Mouse (Mus musculus): ENCODE measurements around the gene Glis1. TPM values are rescaled to one million over a fixed set of nuclear protein-coding genes. Genes with fewer than 3 reads are reported as not detected.

Gene Glis1
- total and polyA plus RNA-seq, 3 experiments, result 0.16 to 0.38 (median 0.20) TPM

DNA sequence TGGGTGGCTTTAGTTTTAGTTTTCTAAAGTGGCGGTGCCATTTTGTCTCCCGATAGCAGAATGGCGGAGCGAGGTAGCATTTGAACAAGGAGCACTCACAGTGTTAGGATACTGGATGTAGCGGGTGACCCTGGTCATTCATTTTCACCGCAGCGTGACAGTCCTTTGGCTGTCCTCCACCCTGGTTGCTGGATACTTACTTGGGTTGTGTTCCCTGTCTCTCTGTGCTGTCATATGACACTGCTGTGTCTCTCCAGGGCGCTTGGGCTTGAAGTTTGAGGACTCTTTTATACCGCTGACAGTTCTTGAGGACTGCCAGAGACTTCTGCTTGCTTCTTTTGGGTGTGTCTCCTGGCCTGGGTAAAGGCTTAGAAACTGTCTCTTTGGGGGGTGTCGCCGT lies 80.6 kb downstream of the Glis1 start:
- ATAC-seq (ENCODE audit: extremely low read depth, insufficient number of reproducible peaks, low FRiP score, poor library complexity, severe bottlenecking) (no peak), DNase-seq (ENCODE audit: low spot score) (no peak)
- Histone ChIP-seq H3K9me3 (replicated peaks) (no peaks in the 10 kb centered on the region), H3K4me1 (ENCODE audit: insufficient read depth, low read depth, low read length) (no peaks in the 10 kb centered on the region), H3K27me3 (ENCODE audit: insufficient read depth, low read length) (peaks cover 3% of the 10 kb centered on the region; the same call in 1 of the 2 replicates), H3K36me3 (replicated peaks) (no peaks in the 10 kb centered on the region), H3K4me3 (ENCODE audit: low read depth, low read length) (no peak overlapping the region)
- TF ChIP-seq GATA1 (IDR thresholded peaks at IDR 0.05; ENCODE audit: borderline replicate concordance, low read length) (no peak), TAL1 (conservative IDR thresholded peaks at IDR 0.05; ENCODE audit: low read depth, low read length) (no peak), GATA2 (IDR thresholded peaks at IDR 0.05; ENCODE audit: borderline replicate concordance, low read depth, low read length) (no peak), POLR2AphosphoS5 (IDR thresholded peaks at IDR 0.05; ENCODE audit: insufficient replicate concordance, low read depth, low read length) (no peak), CTCF (IDR thresholded peaks at IDR 0.05; ENCODE audit: low read depth, low read length) (no peak)

DNA sequence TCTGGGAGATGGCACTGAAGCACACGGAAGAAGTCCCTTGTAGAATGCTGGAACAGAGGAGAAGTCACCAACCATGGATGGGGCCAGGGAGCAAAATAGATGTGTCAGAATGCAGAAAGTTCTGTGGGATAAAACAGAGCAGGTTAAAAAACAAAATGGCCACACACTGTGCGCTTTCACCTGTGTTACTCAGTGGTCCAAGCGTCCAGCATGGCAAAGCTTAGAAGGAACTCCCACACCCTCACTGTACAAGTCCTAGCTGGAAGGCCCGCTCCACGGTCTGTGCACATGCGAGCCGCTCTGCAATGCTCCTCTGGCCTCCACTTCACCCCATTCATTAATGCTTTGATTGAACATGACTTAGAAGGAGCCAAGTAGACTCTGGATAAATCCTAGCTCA lies 81.2 kb downstream of the Glis1 start:
- Histone ChIP-seq H3K36me3 (replicated peaks) (no peaks in the 10 kb centered on the region), H3K9me3 (replicated peaks) (no peaks in the 10 kb centered on the region), H3K27me3 (ENCODE audit: insufficient read depth, low read length) (peaks cover 6% of the 10 kb centered on the region), H3K4me3 (ENCODE audit: low read depth, low read length) (no peak overlapping the region), H3K4me1 (ENCODE audit: insufficient read depth, low read depth, low read length) (no peaks in the 10 kb centered on the region)
- TF ChIP-seq TAL1 (conservative IDR thresholded peaks at IDR 0.05; ENCODE audit: low read depth, low read length) (no peak), POLR2AphosphoS5 (IDR thresholded peaks at IDR 0.05; ENCODE audit: insufficient replicate concordance, low read depth, low read length) (no peak), GATA1 (IDR thresholded peaks at IDR 0.05; ENCODE audit: borderline replicate concordance, low read length) (no peak), CTCF (IDR thresholded peaks at IDR 0.05; ENCODE audit: low read depth, low read length) (no peak), GATA2 (IDR thresholded peaks at IDR 0.05; ENCODE audit: borderline replicate concordance, low read depth, low read length) (no peak)
- ATAC-seq (ENCODE audit: extremely low read depth, insufficient number of reproducible peaks, low FRiP score, poor library complexity, severe bottlenecking), result no peak
- DNase-seq (ENCODE audit: low spot score), result no peak

DNA sequence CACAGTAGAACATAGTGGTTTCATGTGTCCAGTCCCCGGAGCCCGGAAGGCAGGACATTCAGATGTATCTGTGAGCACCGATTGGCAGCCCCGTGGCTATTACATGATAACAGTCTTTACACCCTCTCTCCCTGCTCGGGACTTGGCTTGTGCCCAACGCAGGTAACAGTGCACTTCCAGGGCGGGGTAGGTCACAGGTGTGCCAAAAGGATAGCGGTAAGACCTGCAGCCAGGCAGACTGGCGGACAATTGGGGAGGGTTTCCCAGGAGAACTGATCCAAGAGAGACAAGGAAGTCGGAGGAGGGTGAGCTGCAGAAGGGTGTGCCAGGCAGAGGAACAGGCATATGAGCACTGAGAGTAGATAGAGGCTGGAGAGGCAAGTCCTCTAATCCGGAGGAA lies 84.4 kb downstream of the Glis1 start:
- no peak for TF ChIP-seq POLR2AphosphoS5 (IDR thresholded peaks at IDR 0.05; ENCODE audit: insufficient replicate concordance, low read depth, low read length)
- no peak for TF ChIP-seq TAL1 (conservative IDR thresholded peaks at IDR 0.05; ENCODE audit: low read depth, low read length)
- TF ChIP-seq GATA1 (IDR thresholded peaks at IDR 0.05; ENCODE audit: borderline replicate concordance, low read length), result no peak
- TF ChIP-seq CTCF (IDR thresholded peaks at IDR 0.05; ENCODE audit: low read depth, low read length), result no peak
- TF ChIP-seq GATA2 (IDR thresholded peaks at IDR 0.05; ENCODE audit: borderline replicate concordance, low read depth, low read length), result no peak
- Histone ChIP-seq H3K4me3 (ENCODE audit: low read depth, low read length) (no peak overlapping the region), H3K36me3 (replicated peaks) (no peaks in the 10 kb centered on the region), H3K4me1 (ENCODE audit: insufficient read depth, low read depth, low read length) (no peaks in the 10 kb centered on the region), H3K27me3 (ENCODE audit: insufficient read depth, low read length) (peaks cover 18% of the 10 kb centered on the region), H3K9me3 (replicated peaks) (no peaks in the 10 kb centered on the region)
- ATAC-seq (ENCODE audit: extremely low read depth, insufficient number of reproducible peaks, low FRiP score, poor library complexity, severe bottlenecking) (no peak), DNase-seq (ENCODE audit: low spot score) (no peak)

DNA sequence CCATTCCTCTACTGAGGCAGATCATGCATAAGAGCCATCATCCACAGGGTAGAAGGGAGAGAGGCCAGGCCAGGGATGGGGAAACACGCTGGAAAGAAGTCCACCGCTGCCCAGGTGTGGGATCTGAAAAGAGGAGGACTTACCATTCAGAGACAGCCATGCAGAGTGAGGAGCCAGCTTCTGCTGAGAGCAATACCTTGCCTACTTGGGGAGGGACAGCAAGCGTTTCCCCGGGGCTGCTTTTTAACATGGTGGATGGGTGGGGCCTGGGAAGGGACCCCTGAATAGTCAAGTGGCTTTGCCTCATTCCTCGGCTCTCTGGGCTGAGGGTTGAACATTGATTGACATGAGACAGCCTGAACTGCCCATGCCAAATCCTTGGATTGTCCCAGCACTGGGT lies 85.7 kb downstream of the Glis1 start:
- no peaks in the 10 kb centered on the region for H3K9me3 ChIP-seq (replicated peaks)
- no peaks in the 10 kb centered on the region for H3K36me3 ChIP-seq (replicated peaks)
- peaks cover 23% of the 10 kb centered on the region for H3K27me3 ChIP-seq (ENCODE audit: insufficient read depth, low read length)
- DNase-seq (ENCODE audit: low spot score), result no peak
- ATAC-seq (ENCODE audit: extremely low read depth, insufficient number of reproducible peaks, low FRiP score, poor library complexity, severe bottlenecking), result no peak
- TF ChIP-seq POLR2AphosphoS5 (IDR thresholded peaks at IDR 0.05; ENCODE audit: insufficient replicate concordance, low read depth, low read length) (no peak), GATA2 (IDR thresholded peaks at IDR 0.05; ENCODE audit: borderline replicate concordance, low read depth, low read length) (no peak), TAL1 (conservative IDR thresholded peaks at IDR 0.05; ENCODE audit: low read depth, low read length) (no peak), CTCF (IDR thresholded peaks at IDR 0.05; ENCODE audit: low read depth, low read length) (no peak), GATA1 (IDR thresholded peaks at IDR 0.05; ENCODE audit: borderline replicate concordance, low read length) (no peak)
- no peaks in the 10 kb centered on the region for H3K4me1 ChIP-seq (ENCODE audit: insufficient read depth, low read depth, low read length)
- no peak overlapping the region for H3K4me3 ChIP-seq (ENCODE audit: low read depth, low read length)

DNA sequence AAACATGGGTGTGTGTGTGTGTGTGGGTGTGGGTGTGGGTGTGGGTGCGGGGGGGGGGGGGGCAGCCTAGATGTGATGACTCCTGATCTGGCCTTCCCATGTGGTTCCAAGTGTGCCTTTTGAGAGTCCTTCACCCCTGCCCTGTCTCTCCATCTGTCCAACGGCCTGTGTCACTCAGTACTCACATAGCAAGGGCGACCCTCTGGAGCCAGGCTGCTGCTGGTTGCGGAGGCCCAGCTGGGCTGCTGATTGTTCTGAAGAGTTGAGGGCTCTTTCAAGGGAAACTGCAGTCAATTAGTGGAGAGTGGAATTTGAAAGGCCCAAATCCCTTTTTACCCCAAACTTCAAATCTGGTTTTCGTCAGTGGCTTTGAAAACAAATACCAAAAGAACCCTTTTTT lies 86.4 kb downstream of the Glis1 start:
- Histone ChIP-seq H3K27me3 (ENCODE audit: insufficient read depth, low read length) (peaks cover 23% of the 10 kb centered on the region), H3K4me3 (ENCODE audit: low read depth, low read length) (no peak overlapping the region), H3K9me3 (replicated peaks) (no peaks in the 10 kb centered on the region), H3K36me3 (replicated peaks) (no peaks in the 10 kb centered on the region), H3K4me1 (ENCODE audit: insufficient read depth, low read depth, low read length) (no peaks in the 10 kb centered on the region)
- DNase-seq (ENCODE audit: low spot score) (no peak), ATAC-seq (ENCODE audit: extremely low read depth, insufficient number of reproducible peaks, low FRiP score, poor library complexity, severe bottlenecking) (no peak)
- no peak for TF ChIP-seq GATA1 (IDR thresholded peaks at IDR 0.05; ENCODE audit: borderline replicate concordance, low read length)
- no peak for TF ChIP-seq POLR2AphosphoS5 (IDR thresholded peaks at IDR 0.05; ENCODE audit: insufficient replicate concordance, low read depth, low read length)
- no peak for TF ChIP-seq TAL1 (conservative IDR thresholded peaks at IDR 0.05; ENCODE audit: low read depth, low read length)
- no peak for TF ChIP-seq CTCF (IDR thresholded peaks at IDR 0.05; ENCODE audit: low read depth, low read length)
- TF ChIP-seq GATA2 (IDR thresholded peaks at IDR 0.05; ENCODE audit: borderline replicate concordance, low read depth, low read length), result no peak

DNA sequence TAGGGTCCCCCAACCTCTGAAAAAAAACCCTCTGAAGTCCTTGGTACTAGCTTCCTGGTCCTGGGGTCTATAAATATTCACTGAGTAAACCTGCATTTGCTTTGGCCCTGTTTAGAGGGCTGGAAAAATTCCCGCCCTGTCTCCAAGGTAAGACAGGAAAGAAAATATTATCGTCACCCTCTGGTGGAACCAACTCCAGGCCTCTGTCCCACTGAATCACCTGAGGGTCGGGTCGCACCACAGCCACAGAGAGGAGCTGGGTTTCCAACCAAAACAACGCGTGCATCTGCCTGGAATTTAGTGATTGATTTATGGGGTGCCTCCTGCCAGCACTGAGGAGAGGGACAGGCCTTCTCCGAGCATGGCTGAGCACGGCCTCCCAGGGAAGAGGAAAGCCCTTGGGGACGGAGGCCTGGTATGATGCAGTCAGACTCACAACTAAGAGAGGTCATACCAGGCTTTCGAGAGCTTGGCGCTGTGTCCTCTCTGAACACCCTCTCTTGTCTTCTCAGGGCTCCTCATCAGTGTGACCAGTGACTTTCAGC lies 89.3 kb downstream of the Glis1 start:
- peaks cover 20% of the 10 kb centered on the region for H3K27me3 ChIP-seq (ENCODE audit: insufficient read depth, low read length)
- TF ChIP-seq POLR2AphosphoS5 (IDR thresholded peaks at IDR 0.05; ENCODE audit: insufficient replicate concordance, low read depth, low read length) (no peak), TAL1 (conservative IDR thresholded peaks at IDR 0.05; ENCODE audit: low read depth, low read length) (no peak), GATA1 (IDR thresholded peaks at IDR 0.05; ENCODE audit: borderline replicate concordance, low read length) (no peak), CTCF (IDR thresholded peaks at IDR 0.05; ENCODE audit: low read depth, low read length) (no peak), GATA2 (IDR thresholded peaks at IDR 0.05; ENCODE audit: borderline replicate concordance, low read depth, low read length) (no peak)
- H3K36me3 ChIP-seq (replicated peaks), result no peaks in the 10 kb centered on the region
- no peaks in the 10 kb centered on the region for H3K4me1 ChIP-seq (ENCODE audit: insufficient read depth, low read depth, low read length)
- no peak overlapping the region for H3K4me3 ChIP-seq (ENCODE audit: low read depth, low read length)
- DNase-seq (ENCODE audit: low spot score) (no peak), ATAC-seq (ENCODE audit: extremely low read depth, insufficient number of reproducible peaks, low FRiP score, poor library complexity, severe bottlenecking) (no peak)
- H3K9me3 ChIP-seq (replicated peaks), result no peaks in the 10 kb centered on the region

All from G1E (cell line).